Mouse (Mus musculus) kidney, embryonic 14.5 days (tissue): ENCODE measurements around the gene Cnga4. TPM values are rescaled to one million over a fixed set of nuclear protein-coding genes. Genes with fewer than 3 reads are reported as not detected.
"Not testable (repeated sequence)": the region's sequence is repeated elsewhere in the genome, so short reads cannot be mapped to it uniquely, and the experiment has no call there.

Source experiments
- ATAC-seq: fragments of 200-750 bp; cut with Nextera tagmentation; 2 replicates; pipeline ENCODE4 v1.8.0; 2017; ENCODE audit warnings: moderate number of reproducible peaks, mild to moderate bottlenecking, moderate TSS enrichment, moderate library complexity; ENCODE audit not compliant: low FRiP score, low TSS enrichment
- H3K27ac ChIP-seq: fragments of 300-500 bp; sonication (generic); 2 replicates; pipeline ENCODE4 v1.5.1; 2014; ENCODE audit warnings: low read depth, mild to moderate bottlenecking, low read length, moderate library complexity, mixed read lengths
- H3K27me3 ChIP-seq: fragments of 300-500 bp; sonication (generic); 2 replicates; pipeline ENCODE4 v1.6.1; 2014; ENCODE audit warnings: mild to moderate bottlenecking, low read length; ENCODE audit not compliant: control insufficient read depth, insufficient read depth
- H3K36me3 ChIP-seq: fragments of 300-500 bp; sonication (generic); 2 replicates; pipeline ENCODE4 v1.6.1; 2014; ENCODE audit warnings: low read length, mixed read lengths; ENCODE audit not compliant: control insufficient read depth, insufficient read depth
- H3K4me1 ChIP-seq: fragments of 300-500 bp; sonication (generic); 2 replicates; pipeline ENCODE4 v1.6.1; 2014; ENCODE audit warnings: low read length, mixed read lengths; ENCODE audit not compliant: control insufficient read depth, insufficient read depth
- H3K4me2 ChIP-seq: fragments of 300-500 bp; sonication (generic); replicated peaks from 2 replicates; pipeline ENCODE4 v1.6.1; 2014; ENCODE audit warnings: low read depth, mild to moderate bottlenecking, low read length
- H3K4me3 ChIP-seq: fragments of 300-500 bp; sonication (generic); 2 replicates; pipeline ENCODE4 v1.5.1; 2014; ENCODE audit warnings: mild to moderate bottlenecking, low read length
- H3K9ac ChIP-seq: fragments of 300-500 bp; sonication (generic); 2 replicates; pipeline ENCODE4 v1.6.1; 2014; ENCODE audit warnings: low read depth, mild to moderate bottlenecking, low read length, moderate library complexity
- H3K9me3 ChIP-seq: fragments of 300-500 bp; sonication (generic); 2 replicates; pipeline ENCODE4 v1.6.1; 2016; ENCODE audit warnings: low read length; ENCODE audit not compliant: control insufficient read depth
- WGBS: fragments of 180-500 bp; shearing (Covaris S2); extraction: QIAGEN DNeasy Blood & Tissue Kit; methylation state at CpG from one replicate; pipeline ENCODE4 v1.1.7; 2014; 5-methylcytosine and 5-hydroxymethylcytosine counted together
- polyA plus RNA-seq: library from polyadenylated mRNA; unstranded; fragments of >200 nt; fragmentation: Nextera tagmentation; extraction: Ambion mirVana; gene quantifications from 2 replicates; pipeline ENCODE4 v1.2.1, GENCODE M21; 2014

The Cnga4 gene
- polyA plus RNA-seq, 1 experiment from 2014 or later = not detected

- Histone ChIP-seq H3K27me3 (no peaks in the 10 kb centered on the region), H3K4me2 (peak overlapping the region; percentile 73), H3K36me3 (peaks cover 4% of the 10 kb centered on the region; the same call in 1 of the 2 replicates), H3K4me1 (peaks cover 9% of the 10 kb centered on the region; the same call in 1 of the 2 replicates), H3K9ac (peak overlapping the region; percentile 79), H3K4me3 (peak overlapping the region; percentile 76), H3K27ac (peak overlapping the region; percentile 66; the same call in 1 of the 2 replicates), H3K9me3 (no peaks in the 10 kb centered on the region)
- under 1% methylated on average over 25 of the region's 25 CpGs for WGBS
- peak; percentile 62 for ATAC-seq
These were observed 5.1 kb upstream of the Cnga4 start for GRCm38 (mm10) chr7:105399058-105399934.

- Histone ChIP-seq H3K36me3 (no peaks in the 10 kb centered on the region; the same call in 1 of the 2 replicates), H3K4me1 (peaks cover 9% of the 10 kb centered on the region; the same call in 1 of the 2 replicates), H3K4me2 (peak within 1 kb of the TSS; percentile 73), H3K9me3 (no peaks in the 10 kb centered on the region), H3K4me3 (peak within 1 kb of the TSS; percentile 76), H3K27me3 (no peaks in the 10 kb centered on the region), H3K27ac (peak within 1 kb of the TSS; percentile 76), H3K9ac (peak within 1 kb of the TSS; percentile 79)
- under 1% methylated on average over 48 of the region's 55 CpGs for WGBS
- peak; percentile 99 for ATAC-seq
These were observed 4.3 kb upstream of the Cnga4 start, which contains the start of gene Fam160a2 for GRCm38 (mm10) chr7:105399935-105400624. Gene Fam160a2 (minus strand): TSS chr7:105400054.

- H3K9me3 ChIP-seq = no peaks in the 10 kb centered on the region
- no peaks in the 10 kb centered on the region for H3K4me1 ChIP-seq
- no peak overlapping the region for H3K4me3 ChIP-seq
- H3K27me3 ChIP-seq = no peaks in the 10 kb centered on the region
- H3K9ac ChIP-seq = no peak overlapping the region
- no peak for ATAC-seq
- H3K27ac ChIP-seq = no peak overlapping the region
- 84% methylated on average over 1 of the region's 1 CpGs for WGBS
- H3K4me2 ChIP-seq = no peak overlapping the region
- H3K36me3 ChIP-seq = no peaks in the 10 kb centered on the region
These were observed 2.0 kb downstream of the Cnga4 start for GRCm38 (mm10) chr7:105406322-105406721.

GRCm38 (mm10) chr7:105411874-105412632, 7.7 kb downstream of the Cnga4 start:
- H3K9me3 ChIP-seq, H3K27me3 ChIP-seq, H3K4me3 ChIP-seq, H3K9ac ChIP-seq, H3K4me1 ChIP-seq, H3K27ac ChIP-seq, H3K36me3 ChIP-seq, H3K4me2 ChIP-seq: not testable (repeated sequence)
- 59% methylated on average over 8 of the region's 8 CpGs for WGBS
- ATAC-seq = peak; percentile 73

- Histone ChIP-seq H3K9me3 (no peaks in the 10 kb centered on the region), H3K27ac (no peak overlapping the region), H3K27me3 (no peaks in the 10 kb centered on the region), H3K4me1 (no peaks in the 10 kb centered on the region), H3K9ac (no peak overlapping the region), H3K4me2 (no peak overlapping the region), H3K4me3 (no peak overlapping the region), H3K36me3 (no peaks in the 10 kb centered on the region)
- ATAC-seq = no peak
- 59% methylated on average over 6 of the region's 6 CpGs for WGBS
These were observed 10.0 kb downstream of the Cnga4 start for GRCm38 (mm10) chr7:105414385-105414784.

GRCm38 (mm10) chr7:105416529-105416928, 12.2 kb downstream of the Cnga4 start:
- no peak overlapping the region for H3K4me2 ChIP-seq
- H3K27me3 ChIP-seq = no peaks in the 10 kb centered on the region
- ATAC-seq = no peak
- H3K4me3 ChIP-seq = no peak overlapping the region
- H3K27ac ChIP-seq = no peak overlapping the region
- no peak overlapping the region for H3K9ac ChIP-seq
- H3K9me3 ChIP-seq = no peaks in the 10 kb centered on the region
- H3K36me3 ChIP-seq = no peaks in the 10 kb centered on the region
- H3K4me1 ChIP-seq = no peaks in the 10 kb centered on the region
- WGBS = 94% methylated on average over 7 of the region's 7 CpGs

GRCm38 (mm10) chr7:105418106-105418505, 13.7 kb downstream of the Cnga4 start:
- Histone ChIP-seq H3K9me3 (no peaks in the 10 kb centered on the region), H3K4me1 (no peaks in the 10 kb centered on the region), H3K4me3 (no peak overlapping the region), H3K9ac (no peak overlapping the region), H3K27ac (no peak overlapping the region), H3K4me2 (no peak overlapping the region), H3K27me3 (no peaks in the 10 kb centered on the region), H3K36me3 (no peaks in the 10 kb centered on the region)
- ATAC-seq = no peak
- 82% methylated on average over 5 of the region's 5 CpGs for WGBS

- Histone ChIP-seq H3K4me2 (no peak overlapping the region), H3K27me3 (peaks cover 13% of the 10 kb centered on the region; the same call in 1 of the 2 replicates), H3K4me3 (no peak overlapping the region), H3K9ac (no peak overlapping the region), H3K36me3 (no peaks in the 10 kb centered on the region), H3K9me3 (no peaks in the 10 kb centered on the region), H3K27ac (no peak overlapping the region), H3K4me1 (no peaks in the 10 kb centered on the region)
- ATAC-seq = no peak
- WGBS = 35% methylated on average over 2 of the region's 2 CpGs
These were observed 16.5 kb downstream of the Cnga4 start for GRCm38 (mm10) chr7:105420903-105421302.
